Mouse (Mus musculus): ENCODE measurements around the gene Asic5. TPM values are rescaled to one million over a fixed set of nuclear protein-coding genes. Genes with fewer than 3 reads are reported as not detected.

The Asic5 gene
- not detected in 2 replicates for polyA plus RNA-seq (2012; rRNA removed)

- no peak for DNase-seq (ENCODE audit: extremely low spot score in 1 of 2, low spot score in 1 of 2)
Observed at GRCm38 (mm10) chr3:81981990-81982389, at the start of gene Asic5. Asic5 (plus strand) TSS chr3:81982290.

- DNase-seq (ENCODE audit: extremely low spot score in 1 of 2, low spot score in 1 of 2) = no peak
Observed at GRCm38 (mm10) chr3:81933348-81933747, 48.7 kb upstream of the Asic5 start.

DNA sequence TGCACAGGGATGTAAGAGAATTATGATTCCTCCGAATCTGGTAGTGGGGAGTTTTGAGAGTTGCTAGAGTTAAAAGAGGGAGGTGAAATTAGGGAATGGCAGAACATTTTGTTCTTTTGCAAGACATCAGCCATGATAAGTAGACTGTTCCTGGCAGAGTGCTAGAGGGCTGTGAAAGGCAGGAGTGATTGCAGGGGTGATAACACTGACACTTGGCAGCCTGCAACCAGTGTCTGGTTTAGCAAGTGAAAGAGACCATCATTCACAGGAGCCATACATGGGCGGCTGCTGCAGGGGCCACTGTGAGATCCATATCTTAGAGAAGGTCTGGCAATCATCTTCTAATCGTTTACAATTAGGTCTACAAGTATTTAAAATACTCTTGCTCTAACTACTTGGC is 43.2 kb upstream of the Asic5 start:
- no peak for DNase-seq (ENCODE audit: extremely low spot score in 1 of 2, low spot score in 1 of 2)

DNA sequence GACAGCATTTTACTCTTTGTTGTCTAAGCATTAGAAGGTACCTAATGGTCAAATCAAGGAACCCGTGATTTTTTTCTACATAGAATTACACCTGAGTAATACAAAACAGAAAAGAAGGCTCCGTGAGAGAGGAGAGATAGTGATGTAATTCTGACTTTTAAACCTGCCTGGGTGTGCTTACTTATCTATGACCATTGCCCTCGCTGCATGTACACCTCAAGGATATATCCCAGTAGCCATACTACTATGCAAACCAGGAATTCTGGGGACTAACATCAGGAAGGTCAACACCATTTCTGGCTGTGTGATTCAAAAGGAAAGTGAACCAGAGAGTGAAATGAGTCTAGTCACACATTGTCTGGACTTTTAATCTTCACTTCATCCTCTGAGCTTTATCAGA is 39.7 kb upstream of the Asic5 start:
- no peak for DNase-seq (ENCODE audit: extremely low spot score in 1 of 2, low spot score in 1 of 2)

DNA sequence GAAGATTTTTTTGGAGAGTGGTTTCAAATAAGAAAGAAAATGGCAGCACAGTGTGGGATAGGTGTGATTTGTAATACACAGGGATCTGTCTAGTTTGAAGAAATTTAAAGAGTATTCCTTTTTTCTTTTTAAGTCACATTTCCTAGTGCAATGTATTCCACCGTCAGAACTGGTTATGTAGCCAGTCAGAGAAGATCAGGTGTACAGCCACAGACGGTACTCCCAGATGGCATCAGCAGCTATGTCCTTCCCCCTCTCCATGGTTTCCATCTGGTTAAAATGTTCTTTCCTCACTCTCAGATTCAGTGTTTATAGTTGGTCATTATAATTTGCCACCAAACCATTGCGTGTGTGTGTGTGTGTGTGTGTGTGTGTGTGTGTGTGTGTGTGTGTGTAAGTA is 39.0 kb upstream of the Asic5 start:
- DNase-seq (ENCODE audit: extremely low spot score in 1 of 2, low spot score in 1 of 2) = no peak

DNA sequence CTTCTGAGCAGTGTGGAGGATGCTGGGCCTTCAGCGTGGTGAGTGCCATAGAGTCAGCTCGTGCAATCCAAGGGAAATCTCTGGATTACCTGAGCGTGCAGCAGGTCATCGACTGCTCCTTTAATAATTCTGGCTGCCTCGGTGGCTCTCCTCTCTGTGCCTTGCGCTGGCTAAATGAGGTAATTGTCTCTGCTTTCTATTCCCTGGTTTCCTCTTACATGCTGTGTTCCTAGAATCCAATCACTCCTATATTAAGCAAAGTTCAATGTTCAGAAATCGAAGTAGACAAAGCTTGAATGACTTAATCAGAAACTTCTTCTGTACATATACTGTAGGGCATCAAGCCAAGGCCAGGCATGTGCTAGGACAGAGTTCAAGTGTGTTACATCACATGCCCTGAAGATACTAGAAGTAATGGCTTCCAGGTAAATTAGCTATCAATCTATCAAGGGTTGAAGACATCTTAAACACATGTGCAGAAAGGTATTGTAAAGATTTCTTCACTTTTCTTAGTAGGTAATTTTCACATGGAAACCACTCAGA is 37.2 kb upstream of the Asic5 start:
- no peak for DNase-seq (ENCODE audit: extremely low spot score in 1 of 2, low spot score in 1 of 2)

GRCm38 (mm10) chr3:81949048-81949447 is 33.0 kb upstream of the Asic5 start:
- no peak for DNase-seq (ENCODE audit: extremely low spot score in 1 of 2, low spot score in 1 of 2)

DNA sequence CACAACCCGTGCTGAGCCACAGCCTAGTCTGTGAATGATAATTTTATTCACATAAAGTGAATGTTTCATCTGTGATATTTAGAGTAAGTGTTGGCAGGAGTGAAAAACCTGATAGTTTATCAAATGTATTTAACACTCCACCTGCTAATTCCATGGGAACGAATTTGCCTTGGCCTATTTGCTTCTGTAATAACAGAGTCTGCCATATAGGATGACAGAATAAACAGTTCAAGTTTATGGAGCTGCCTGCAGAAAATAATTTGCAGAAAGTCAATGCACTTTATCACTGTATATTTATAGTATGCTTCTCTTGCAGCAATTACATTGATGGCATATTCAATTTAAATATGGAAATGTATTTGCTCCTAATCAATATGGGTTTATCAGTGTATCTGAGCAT is 30.3 kb upstream of the Asic5 start:
- DNase-seq (ENCODE audit: extremely low spot score in 1 of 2, low spot score in 1 of 2) = no peak

GRCm38 (mm10) chr3:81957484-81957883 is 24.6 kb upstream of the Asic5 start:
- DNase-seq (ENCODE audit: extremely low spot score in 1 of 2, low spot score in 1 of 2) = no peak

GRCm38 (mm10) chr3:81961336-81961735 is 20.8 kb upstream of the Asic5 start:
- DNase-seq (ENCODE audit: extremely low spot score in 1 of 2, low spot score in 1 of 2) = no peak

GRCm38 (mm10) chr3:81963768-81964167 is 18.3 kb upstream of the Asic5 start:
- DNase-seq (ENCODE audit: extremely low spot score in 1 of 2, low spot score in 1 of 2) = peak in 1 of 2 experiments; percentile 22

DNA sequence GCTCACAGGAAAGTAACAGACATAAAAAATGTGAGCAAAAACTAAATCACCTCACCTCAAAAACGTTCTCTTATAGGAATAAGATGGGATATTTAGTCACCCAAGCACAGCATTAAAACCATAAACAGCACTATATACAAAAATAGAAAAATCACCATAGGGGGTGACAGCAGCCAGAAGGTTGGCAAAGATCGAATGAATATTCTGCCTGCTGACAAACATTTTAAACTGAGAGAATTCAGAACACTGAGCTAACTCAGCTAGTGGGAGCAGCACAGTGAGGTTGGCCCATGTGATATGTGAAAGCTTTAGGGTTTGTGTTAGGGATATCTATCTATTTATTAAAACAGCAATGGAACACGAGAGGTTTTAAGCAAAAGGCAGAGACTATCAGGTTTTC is 17.5 kb upstream of the Asic5 start:
- peak in 1 of 2 experiments; percentile 4 for DNase-seq (ENCODE audit: extremely low spot score in 1 of 2, low spot score in 1 of 2)

DNA sequence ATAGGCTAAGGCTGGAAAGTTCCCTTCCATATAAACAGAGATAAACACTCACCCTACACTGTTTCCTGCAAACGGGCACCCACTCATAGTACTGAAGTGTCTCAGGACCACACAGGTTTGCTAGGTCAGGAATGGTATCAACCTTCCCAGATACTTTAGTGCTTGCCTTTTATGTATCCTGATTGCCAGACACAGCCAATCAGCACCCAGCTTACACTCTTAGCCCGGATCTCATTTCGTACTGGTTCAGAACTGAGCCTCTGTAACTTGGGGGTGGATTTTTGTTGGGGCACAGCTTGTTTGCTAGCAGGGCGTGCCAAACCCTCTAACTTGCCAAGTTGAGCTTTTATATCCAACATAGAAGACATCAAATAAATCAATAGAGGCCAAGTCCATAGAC is 6.5 kb upstream of the Asic5 start:
- no peak for DNase-seq (ENCODE audit: extremely low spot score in 1 of 2, low spot score in 1 of 2)

DNA sequence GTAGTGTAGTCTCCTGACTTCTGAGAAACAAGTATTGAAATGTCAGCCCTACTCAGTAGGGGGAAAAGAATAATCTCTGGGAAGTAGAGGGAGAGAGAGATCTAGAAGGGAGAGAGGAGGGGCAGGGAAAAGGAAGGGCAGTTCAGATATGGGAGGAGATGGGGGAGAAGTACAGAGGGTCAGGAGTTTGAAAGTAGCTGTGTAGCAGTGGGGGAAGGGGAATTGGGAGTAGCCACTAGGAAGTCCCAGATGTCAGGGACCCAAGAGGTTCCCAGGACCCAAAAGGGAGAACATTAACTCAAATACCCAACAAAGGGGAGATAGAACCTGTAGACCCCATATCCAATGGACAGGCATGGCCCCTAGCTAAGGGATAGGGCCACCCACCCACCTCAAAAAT is 6.0 kb upstream of the Asic5 start, which contains the start of gene Tdo2:
Gene Tdo2, minus strand, starts transcription at position 101 of the 400 bp plus-strand sequence.
- DNase-seq (ENCODE audit: extremely low spot score in 1 of 2, low spot score in 1 of 2) = no peak

GRCm38 (mm10) chr3:81981576-81981975 is 514 bp upstream of the Asic5 start:
- DNase-seq (ENCODE audit: extremely low spot score in 1 of 2, low spot score in 1 of 2) = no peak

DNA sequence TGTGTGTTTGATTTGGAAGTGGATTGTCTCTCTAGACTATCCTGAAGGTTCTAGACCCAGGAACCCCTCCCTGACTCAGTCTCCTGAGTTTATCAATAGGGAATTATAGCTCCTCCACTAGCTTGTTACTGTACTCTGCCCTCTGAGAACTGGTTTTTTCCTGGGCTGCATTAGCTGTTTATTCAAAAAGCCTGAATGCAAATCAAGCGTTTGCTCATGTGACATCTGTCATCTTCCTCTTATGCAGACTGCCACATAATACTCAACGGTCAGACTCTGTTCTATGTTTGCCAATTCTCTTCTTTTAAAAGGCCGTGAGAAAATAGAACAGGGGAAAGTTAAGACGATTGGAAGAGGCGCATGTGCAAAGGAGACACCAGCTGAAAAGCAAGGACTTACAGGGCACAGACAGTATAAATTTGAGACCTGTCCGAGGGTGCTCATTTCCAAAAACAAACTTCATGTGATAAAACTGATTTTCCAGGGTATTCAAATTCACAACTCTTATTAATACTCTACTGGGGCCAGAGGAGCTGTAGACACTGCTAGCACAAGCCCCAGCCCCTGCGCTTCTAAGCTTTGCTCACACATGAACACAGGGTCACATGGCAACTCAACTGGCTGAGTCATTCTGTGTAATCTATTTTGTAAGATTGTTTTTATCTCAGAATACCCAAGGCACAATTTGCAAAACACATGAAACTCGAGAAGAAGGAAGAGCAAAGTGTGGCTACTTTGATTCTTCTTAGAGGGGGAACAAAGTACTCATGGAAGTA is 1.2 kb downstream of the Asic5 start:
- no peak for DNase-seq (ENCODE audit: extremely low spot score in 1 of 2, low spot score in 1 of 2)

GRCm38 (mm10) chr3:81985100-81985499 is 3.0 kb downstream of the Asic5 start:
- no peak for DNase-seq (ENCODE audit: extremely low spot score in 1 of 2, low spot score in 1 of 2)

- no peak for DNase-seq (ENCODE audit: extremely low spot score in 1 of 2, low spot score in 1 of 2)
Observed at GRCm38 (mm10) chr3:81986103-81986502, 4.0 kb downstream of the Asic5 start.

- DNase-seq (ENCODE audit: extremely low spot score in 1 of 2, low spot score in 1 of 2) = no peak
Observed at GRCm38 (mm10) chr3:81987628-81988027, 5.5 kb downstream of the Asic5 start.

GRCm38 (mm10) chr3:81989692-81990141 is 7.6 kb downstream of the Asic5 start:
- no peak for DNase-seq (ENCODE audit: extremely low spot score in 1 of 2, low spot score in 1 of 2)

GRCm38 (mm10) chr3:81990531-81990930 is 8.4 kb downstream of the Asic5 start:
- DNase-seq (ENCODE audit: extremely low spot score in 1 of 2, low spot score in 1 of 2) = no peak

DNA sequence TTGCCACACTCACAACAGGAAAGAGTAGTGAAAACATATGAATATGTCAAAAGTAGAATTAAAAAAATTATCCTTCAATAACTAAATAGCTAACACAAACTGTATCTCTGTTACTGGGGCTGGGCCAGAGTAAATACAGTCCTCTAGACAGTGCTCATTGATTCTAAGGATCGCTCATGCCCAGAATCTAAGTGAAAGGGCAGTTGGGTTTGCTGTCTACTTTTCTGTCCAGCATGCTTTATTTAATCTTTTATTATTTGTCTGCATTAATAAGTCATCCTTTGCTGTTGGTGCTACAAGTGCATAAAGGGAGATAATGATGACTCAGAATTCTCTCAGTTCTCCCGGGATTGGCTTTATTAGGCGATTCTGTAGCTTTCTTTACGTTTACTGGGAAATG is 13.3 kb downstream of the Asic5 start:
- no peak for DNase-seq (ENCODE audit: extremely low spot score in 1 of 2, low spot score in 1 of 2)
